ENCODE assay signal across 8 mouse cellular contexts in the genomic region with DNA sequence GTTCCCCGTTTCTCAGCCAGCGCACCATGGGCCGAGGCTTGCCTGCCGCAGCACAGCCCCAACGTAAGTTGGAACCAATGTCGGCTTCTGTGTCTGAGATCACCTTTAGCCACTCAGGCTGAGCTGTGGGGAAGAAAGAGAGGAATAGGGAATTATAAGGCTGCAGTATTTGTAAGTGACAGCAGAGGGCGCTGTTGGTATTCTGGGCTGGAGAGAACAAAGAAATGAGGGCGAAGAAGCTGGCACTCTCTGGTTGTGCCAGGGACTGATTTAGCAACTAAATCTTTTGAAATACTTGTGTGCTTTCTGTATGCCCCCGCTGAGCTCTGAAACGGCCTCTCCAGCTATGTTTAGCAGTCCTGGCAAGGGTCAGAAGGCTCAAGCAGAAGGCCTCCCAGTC. TPM values are rescaled to one million over a fixed set of nuclear protein-coding genes. Genes with fewer than 3 reads are reported as not detected.
DNase-seq lines count a peak whose midpoint lies in the region; ATAC-seq and TF ChIP-seq lines count a peak whose summit lies in the region.

No protein-coding gene starts in this region.

- ATAC-seq in inflammation-experienced regulatory T-cells, adult 6 months, result no peak

- H3K36me3 ChIP-seq in ES-Bruce4 (ENCODE audit: control insufficient read depth, insufficient read depth, low read length, poor library complexity, severe bottlenecking), result no peaks in the 10 kb centered on the region

- H3K9me3 ChIP-seq in ES-Bruce4 (replicated peaks; ENCODE audit: control insufficient read depth, insufficient read depth, low read length, poor library complexity, severe bottlenecking), result no peaks in the 10 kb centered on the region

- TF ChIP-seq EP300 in ES-Bruce4 (IDR thresholded peaks at IDR 0.05; ENCODE audit: insufficient read depth, low read depth, low read length), result no peak

- TF ChIP-seq POLR2A in ES-Bruce4 (IDR thresholded peaks at IDR 0.05; ENCODE audit: insufficient read depth, low read length), result no peak
- no peak for TF ChIP-seq POLR2A in cortical plate, adult 2 months (IDR thresholded peaks at IDR 0.05; ENCODE audit: extremely low read depth, insufficient read depth, low read length)

- DNase-seq in adrenal gland, adult (ENCODE audit: inconsistent age in 2 of 2, low spot score in 1 of 2), result peak; percentile 57 to 91
- peak; percentile 71 to 83 for DNase-seq in heart, postnatal 10 days
- DNase-seq in layer of hippocampus, adult 2 months (ENCODE audit: low spot score in 2 of 2), result peak; percentile 79 to 89
- peak; percentile 47 for DNase-seq in lung, postnatal 25 days (ENCODE audit: low spot score)
- peak; percentile 89 for DNase-seq in retina, embryonic 14.5 days (ENCODE audit: low spot score)

- peaks cover 5% of the 10 kb centered on the region for H3K4me1 ChIP-seq in ES-Bruce4 (ENCODE audit: control insufficient read depth, insufficient read depth, low read length)
- H3K4me1 ChIP-seq in cortical plate, adult 2 months (ENCODE audit: control insufficient read depth, insufficient read depth, low read length), result peaks cover 5% of the 10 kb centered on the region

- no peak overlapping the region for H3K4me3 ChIP-seq in ES-Bruce4 (ENCODE audit: low read depth, low read length)
- no peak overlapping the region for H3K4me3 ChIP-seq in cortical plate, adult 2 months (ENCODE audit: insufficient read depth, low read length)
- H3K4me3 ChIP-seq in layer of hippocampus, adult 2 months, result no peak overlapping the region

- intact Hi-C loops in heart, postnatal 10 days (cut with DNase I), result loop anchor here (1.0 to 10.0 kb wide), 2 partner anchors 68 to 219 kb away; a partner anchor contains a TSS

- peak; percentile 61 for TF ChIP-seq CTCF in ES-Bruce4 (IDR thresholded peaks at IDR 0.05; ENCODE audit: low read depth, low read length)
- TF ChIP-seq CTCF in cortical plate, adult 2 months (IDR thresholded peaks at IDR 0.05; ENCODE audit: extremely low read depth, insufficient read depth, low read length), result peak; percentile 87
- peak; percentile 97 for TF ChIP-seq CTCF in layer of hippocampus, adult 2 months (conservative IDR thresholded peaks at IDR 0.05)

- H3K27me3 ChIP-seq in ES-Bruce4 (ENCODE audit: control insufficient read depth, insufficient read depth, low read length, poor library complexity, severe bottlenecking), result no peaks in the 10 kb centered on the region

- H3K27ac ChIP-seq in ES-Bruce4 (ENCODE audit: insufficient read depth, low read length), result no peak overlapping the region
- H3K27ac ChIP-seq in cortical plate, adult 2 months (ENCODE audit: insufficient read depth, low read length), result 0 out of 2 replicates have a peak overlapping the region, but pooled peaks have one; percentile 3
- peak overlapping the region; percentile 74 for H3K27ac ChIP-seq in layer of hippocampus, adult 2 months

- no peak overlapping the region for H3K9ac ChIP-seq in ES-Bruce4 (ENCODE audit: low read depth, poor library complexity, severe bottlenecking)

RNA-seq across cellular contexts. Expression of a gene that starts 17.2 kb away (rescaled TPM):
- polyA plus RNA-seq in ES-Bruce4 (2011; ENCODE audit: insufficient read depth, insufficient read length, low read depth, missing spikeins), result 3.0 and 3.1 TPM in 2 replicates
- 51.9 and 55.8 TPM in 2 replicates for polyA plus RNA-seq in cortical plate, adult 2 months (2012; rRNA removed)
- 1 to 10 TPM; 2.6 to 3.3 TPM for total RNA-seq in heart, postnatal 10 days (2021)
- total RNA-seq in layer of hippocampus, adult 2 months (2021), result 10 to 100 TPM; 71.8 to 73.9 TPM
- not detected for polyA plus RNA-seq in inflammation-experienced regulatory T-cells, adult 6 months (2017; shearing (Covaris generic))

RNA-seq across cellular contexts. Expression of a gene that starts 19.8 kb away (rescaled TPM):
- 8.6 and 10.1 TPM in 2 replicates for polyA plus RNA-seq in ES-Bruce4 (2011; ENCODE audit: insufficient read depth, insufficient read length, low read depth, missing spikeins)
- 5.4 and 5.8 TPM in 2 replicates for polyA plus RNA-seq in cortical plate, adult 2 months (2012; rRNA removed)
- 1 to 10 TPM; 1.5 to 1.6 TPM for total RNA-seq in heart, postnatal 10 days (2021)
- 1 to 10 TPM; 6.3 to 6.4 TPM for total RNA-seq in layer of hippocampus, adult 2 months (2021)
- polyA plus RNA-seq in inflammation-experienced regulatory T-cells, adult 6 months (2017; shearing (Covaris generic)), result 1 to 10 TPM; 3.9 to 6.3 (median 6.0) TPM

RNA-seq across cellular contexts. Expression of a gene that starts 48.7 kb away (rescaled TPM):
- 72.9 and 85.4 TPM in 2 replicates for polyA plus RNA-seq in ES-Bruce4 (2011; ENCODE audit: insufficient read depth, insufficient read length, low read depth, missing spikeins)
- 53.8 and 54.1 TPM in 2 replicates for polyA plus RNA-seq in cortical plate, adult 2 months (2012; rRNA removed)
- 10 to 100 TPM; 20.4 to 24.9 TPM for total RNA-seq in heart, postnatal 10 days (2021)
- total RNA-seq in layer of hippocampus, adult 2 months (2021), result 10 to 100 TPM; 64.0 to 71.1 TPM
- 10 to 100 TPM; 29.5 to 33.6 (median 31.0) TPM for polyA plus RNA-seq in inflammation-experienced regulatory T-cells, adult 6 months (2017; shearing (Covaris generic))

Comparison
In these comparisons a context has a peak if more than half of its experiments do, and no peak if none do; other contexts are left out.
1. RNA of a gene that starts 17.2 kb away (polyA plus RNA-seq): 51.9 to 55.8 TPM in cortical plate, adult 2 months; 3.0 to 3.1 TPM in ES-Bruce4 and not detected in inflammation-experienced regulatory T-cells, adult 6 months; every median in the first group is over 10 times any median in the second.
2. Peak in every context shown above with its lines, with median percentiles within 50 percentile points of each other: CTCF ChIP-seq and DNase-seq.